Mouse (Mus musculus): ENCODE results near the gene Ugt1a9. TPM values are rescaled to one million over a fixed set of nuclear protein-coding genes. Genes with fewer than 3 reads are reported as not detected.

Gene Ugt1a9
- polyA plus RNA-seq, 1 experiment: not detected

- DNase-seq: no peak
- Histone ChIP-seq H3K27me3 (ENCODE audit: control insufficient read depth, insufficient read depth, low read length) (no peaks in the 10 kb centered on the region), H3K4me3 (ENCODE audit: control insufficient read depth, insufficient read depth, low read length) (no peak overlapping the region), H3K4me1 (replicated peaks; ENCODE audit: control insufficient read depth, insufficient read depth, low read length) (no peaks in the 10 kb centered on the region), H3K36me3 (ENCODE audit: control insufficient read depth, insufficient read depth, low read length) (no peaks in the 10 kb centered on the region), H3K27ac (ENCODE audit: control insufficient read depth, insufficient read depth, low read length) (no peak overlapping the region)
- no peak for TF ChIP-seq POLR2A (IDR thresholded peaks at IDR 0.05; ENCODE audit: control insufficient read depth, extremely low read depth, insufficient read depth, low read length, poor library complexity)
- no peak for TF ChIP-seq CTCF (IDR thresholded peaks at IDR 0.05; ENCODE audit: borderline replicate concordance, control insufficient read depth, extremely low read depth, insufficient read depth, low read length, poor library complexity)
- 62% methylated on average over 3 of the region's 3 CpGs for WGBS
Observed at GRCm38 (mm10) chr1:88232664-88233380, 162.2 kb downstream of the Ugt1a9 start.

GRCm38 (mm10) chr1:88233421-88234247 lies 163.0 kb downstream of the Ugt1a9 start:
- Histone ChIP-seq H3K4me3 (ENCODE audit: control insufficient read depth, insufficient read depth, low read length) (no peak overlapping the region), H3K27ac (ENCODE audit: control insufficient read depth, insufficient read depth, low read length) (no peak overlapping the region), H3K4me1 (replicated peaks; ENCODE audit: control insufficient read depth, insufficient read depth, low read length) (no peaks in the 10 kb centered on the region), H3K27me3 (ENCODE audit: control insufficient read depth, insufficient read depth, low read length) (no peaks in the 10 kb centered on the region), H3K36me3 (ENCODE audit: control insufficient read depth, insufficient read depth, low read length) (no peaks in the 10 kb centered on the region)
- no peak for DNase-seq
- WGBS: 71% methylated on average over 14 of the region's 14 CpGs
- no peak for TF ChIP-seq POLR2A (IDR thresholded peaks at IDR 0.05; ENCODE audit: control insufficient read depth, extremely low read depth, insufficient read depth, low read length, poor library complexity)
- TF ChIP-seq CTCF (IDR thresholded peaks at IDR 0.05; ENCODE audit: borderline replicate concordance, control insufficient read depth, extremely low read depth, insufficient read depth, low read length, poor library complexity): no peak

GRCm38 (mm10) chr1:88234248-88234610 lies 163.6 kb downstream of the Ugt1a9 start:
- H3K36me3 ChIP-seq (ENCODE audit: control insufficient read depth, insufficient read depth, low read length): no peaks in the 10 kb centered on the region
- no peak for DNase-seq
- 64% methylated on average over 4 of the region's 4 CpGs for WGBS
- no peaks in the 10 kb centered on the region for H3K4me1 ChIP-seq (replicated peaks; ENCODE audit: control insufficient read depth, insufficient read depth, low read length)
- no peak for TF ChIP-seq CTCF (IDR thresholded peaks at IDR 0.05; ENCODE audit: borderline replicate concordance, control insufficient read depth, extremely low read depth, insufficient read depth, low read length, poor library complexity)
- no peak for TF ChIP-seq POLR2A (IDR thresholded peaks at IDR 0.05; ENCODE audit: control insufficient read depth, extremely low read depth, insufficient read depth, low read length, poor library complexity)
- H3K4me3 ChIP-seq (ENCODE audit: control insufficient read depth, insufficient read depth, low read length): no peak overlapping the region
- no peak overlapping the region for H3K27ac ChIP-seq (ENCODE audit: control insufficient read depth, insufficient read depth, low read length)
- no peaks in the 10 kb centered on the region for H3K27me3 ChIP-seq (ENCODE audit: control insufficient read depth, insufficient read depth, low read length)

GRCm38 (mm10) chr1:88234646-88235045 lies 164.0 kb downstream of the Ugt1a9 start:
- no peak overlapping the region for H3K4me3 ChIP-seq (ENCODE audit: control insufficient read depth, insufficient read depth, low read length)
- H3K27me3 ChIP-seq (ENCODE audit: control insufficient read depth, insufficient read depth, low read length): no peaks in the 10 kb centered on the region
- H3K4me1 ChIP-seq (replicated peaks; ENCODE audit: control insufficient read depth, insufficient read depth, low read length): no peaks in the 10 kb centered on the region
- DNase-seq: no peak
- no peak overlapping the region for H3K27ac ChIP-seq (ENCODE audit: control insufficient read depth, insufficient read depth, low read length)
- H3K36me3 ChIP-seq (ENCODE audit: control insufficient read depth, insufficient read depth, low read length): no peaks in the 10 kb centered on the region
- 45% methylated on average over 5 of the region's 5 CpGs for WGBS
- TF ChIP-seq CTCF (IDR thresholded peaks at IDR 0.05; ENCODE audit: borderline replicate concordance, control insufficient read depth, extremely low read depth, insufficient read depth, low read length, poor library complexity) (no peak), POLR2A (IDR thresholded peaks at IDR 0.05; ENCODE audit: control insufficient read depth, extremely low read depth, insufficient read depth, low read length, poor library complexity) (no peak)

GRCm38 (mm10) chr1:88235046-88235893 lies 164.7 kb downstream of the Ugt1a9 start:
- no peak overlapping the region for H3K4me3 ChIP-seq (ENCODE audit: control insufficient read depth, insufficient read depth, low read length)
- 68% methylated on average over 11 of the region's 11 CpGs for WGBS
- no peak for TF ChIP-seq CTCF (IDR thresholded peaks at IDR 0.05; ENCODE audit: borderline replicate concordance, control insufficient read depth, extremely low read depth, insufficient read depth, low read length, poor library complexity)
- TF ChIP-seq POLR2A (IDR thresholded peaks at IDR 0.05; ENCODE audit: control insufficient read depth, extremely low read depth, insufficient read depth, low read length, poor library complexity): no peak
- no peak for DNase-seq
- H3K27me3 ChIP-seq (ENCODE audit: control insufficient read depth, insufficient read depth, low read length): no peaks in the 10 kb centered on the region
- no peak overlapping the region for H3K27ac ChIP-seq (ENCODE audit: control insufficient read depth, insufficient read depth, low read length)
- no peaks in the 10 kb centered on the region for H3K36me3 ChIP-seq (ENCODE audit: control insufficient read depth, insufficient read depth, low read length)
- H3K4me1 ChIP-seq (replicated peaks; ENCODE audit: control insufficient read depth, insufficient read depth, low read length): no peaks in the 10 kb centered on the region

GRCm38 (mm10) chr1:88235894-88236415 lies 165.4 kb downstream of the Ugt1a9 start:
- no peak for TF ChIP-seq CTCF (IDR thresholded peaks at IDR 0.05; ENCODE audit: borderline replicate concordance, control insufficient read depth, extremely low read depth, insufficient read depth, low read length, poor library complexity)
- TF ChIP-seq POLR2A (IDR thresholded peaks at IDR 0.05; ENCODE audit: control insufficient read depth, extremely low read depth, insufficient read depth, low read length, poor library complexity): no peak
- 65% methylated on average over 4 of the region's 4 CpGs for WGBS
- no peak for DNase-seq

More at GRCm38 (mm10) chr1:88235894-88236415, 165.4 kb downstream of the Ugt1a9 start:
- H3K4me3 ChIP-seq (ENCODE audit: control insufficient read depth, insufficient read depth, low read length): no peak overlapping the region
- H3K4me1 ChIP-seq (replicated peaks; ENCODE audit: control insufficient read depth, insufficient read depth, low read length): no peaks in the 10 kb centered on the region
- no peak overlapping the region for H3K27ac ChIP-seq (ENCODE audit: control insufficient read depth, insufficient read depth, low read length)
- no peaks in the 10 kb centered on the region for H3K27me3 ChIP-seq (ENCODE audit: control insufficient read depth, insufficient read depth, low read length)
- no peaks in the 10 kb centered on the region for H3K36me3 ChIP-seq (ENCODE audit: control insufficient read depth, insufficient read depth, low read length)

Measured in thymus, adult 2 months (tissue).